Mouse (Mus musculus) olfactory bulb, adult 2 months (tissue): ENCODE results near the gene Shroom3. TPM values are rescaled to one million over a fixed set of nuclear protein-coding genes. Genes with fewer than 3 reads are reported as not detected.
A peak's percentile ranks its signal among the peaks of the same experiment; 100 is the strongest.

Experiments used
- H3K27ac ChIP-seq: fragments of 200-500 bp; 2 replicates; pipeline ENCODE4 v1.5.1; 2012; ENCODE audit warnings: low read depth, low read length; ENCODE audit not compliant: insufficient read depth
- H3K4me1 ChIP-seq: fragments of 200-500 bp; 2 replicates; pipeline ENCODE4 v1.6.1; 2012; ENCODE audit warnings: low read length; ENCODE audit not compliant: control insufficient read depth, insufficient read depth
- H3K4me3 ChIP-seq: fragments of 200-500 bp; 2 replicates; pipeline ENCODE4 v1.5.1; 2012; ENCODE audit warnings: mild to moderate bottlenecking, low read depth, low read length, moderate library complexity; ENCODE audit not compliant: insufficient read depth
- CTCF ChIP-seq: fragments of 200-500 bp; IDR thresholded peaks from 2 replicates; pipeline ENCODE4 v1.5.1; 2012; ENCODE audit warnings: low read depth, mild to moderate bottlenecking, low read length, moderate library complexity; ENCODE audit not compliant: insufficient read depth
- POLR2A ChIP-seq: fragments of 200-500 bp; IDR thresholded peaks from 2 replicates; pipeline ENCODE4 v1.6.1; 2012; ENCODE audit warnings: mild to moderate bottlenecking, low read depth, low read length, moderate library complexity; ENCODE audit not compliant: insufficient read depth
- WGBS: fragments of 180-500 bp; shearing (Covaris S2); methylation state at CpG from one replicate; pipeline ENCODE4 v1.1.7; 2018; 5-methylcytosine and 5-hydroxymethylcytosine counted together
- polyA plus RNA-seq: library from polyadenylated mRNA; stranded (reverse); fragments of >200 nt; gene quantifications from 2 replicates; pipeline ENCODE4 v1.2.4, GENCODE M21; 2012; ENCODE audit warnings: low replicate concordance; ENCODE audit not compliant: missing spikeins, insufficient read depth, insufficient read length

Gene Shroom3
- polyA plus RNA-seq, 1 experiment = not detected

DNA sequence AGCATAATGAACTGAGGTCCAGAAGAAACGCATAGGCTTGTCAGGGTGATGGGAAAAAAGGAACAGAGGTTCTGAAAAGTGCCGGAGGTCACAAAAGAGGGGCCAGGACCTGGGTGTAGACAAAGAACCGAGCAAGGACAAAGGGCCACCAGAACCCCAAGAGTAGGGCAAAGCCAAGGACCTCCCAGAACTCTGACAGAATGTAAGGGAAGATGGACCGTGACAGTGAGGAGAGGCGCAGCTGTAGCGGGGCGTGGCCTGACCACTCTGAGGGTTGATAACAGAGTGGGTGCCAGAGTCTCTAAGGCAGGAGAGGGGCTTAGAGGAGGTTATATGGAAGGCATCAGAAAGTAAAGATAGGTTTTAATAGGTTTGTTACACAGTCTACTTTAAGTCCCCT is 77.3 kb downstream of the Shroom3 start:
- TF ChIP-seq CTCF (no peak), POLR2A (no peak)
- Histone ChIP-seq H3K4me3 (no peak overlapping the region), H3K27ac (no peak overlapping the region), H3K4me1 (no peaks in the 10 kb centered on the region)
- WGBS = 89% methylated on average over 7 of the region's 7 CpGs

DNA sequence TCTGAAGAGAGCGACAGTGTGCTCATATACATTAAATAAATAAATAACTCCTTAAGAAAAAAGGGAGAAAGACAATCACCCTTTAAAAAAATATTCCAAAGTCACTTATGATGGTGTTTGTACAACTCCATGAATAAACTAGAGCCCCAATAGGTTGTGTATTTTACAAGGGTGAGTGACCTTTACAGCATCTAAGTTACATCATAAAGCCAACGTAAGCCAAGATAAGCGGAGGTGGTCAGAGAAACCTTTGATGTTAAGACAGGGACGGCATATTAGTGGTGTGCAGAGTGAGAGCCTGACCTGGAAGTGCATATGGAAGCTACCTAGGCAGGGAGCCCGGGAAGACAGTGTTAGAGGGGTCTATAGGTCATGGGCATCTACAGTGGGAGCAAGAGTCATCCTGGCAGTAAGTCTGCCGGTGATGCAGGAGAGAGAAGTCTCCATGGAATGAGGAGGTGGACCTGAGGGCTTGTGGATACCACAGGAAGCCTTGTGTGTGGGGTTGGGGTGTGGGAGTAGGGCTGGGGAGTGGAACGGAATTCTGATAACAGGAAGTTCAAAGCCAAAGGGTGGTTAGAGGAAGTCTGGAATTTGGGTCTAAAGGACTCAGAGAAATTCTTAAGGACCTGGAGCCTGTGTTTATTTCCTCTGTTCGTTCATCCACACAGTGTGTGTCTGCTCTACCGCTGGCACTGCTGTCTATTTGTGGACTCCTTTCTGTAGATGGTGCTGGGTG is 78.5 kb downstream of the Shroom3 start:
- Histone ChIP-seq H3K4me1 (no peaks in the 10 kb centered on the region), H3K27ac (no peak overlapping the region), H3K4me3 (no peak overlapping the region)
- TF ChIP-seq CTCF (no peak), POLR2A (no peak)
- 89% methylated on average over 9 of the region's 9 CpGs for WGBS

DNA sequence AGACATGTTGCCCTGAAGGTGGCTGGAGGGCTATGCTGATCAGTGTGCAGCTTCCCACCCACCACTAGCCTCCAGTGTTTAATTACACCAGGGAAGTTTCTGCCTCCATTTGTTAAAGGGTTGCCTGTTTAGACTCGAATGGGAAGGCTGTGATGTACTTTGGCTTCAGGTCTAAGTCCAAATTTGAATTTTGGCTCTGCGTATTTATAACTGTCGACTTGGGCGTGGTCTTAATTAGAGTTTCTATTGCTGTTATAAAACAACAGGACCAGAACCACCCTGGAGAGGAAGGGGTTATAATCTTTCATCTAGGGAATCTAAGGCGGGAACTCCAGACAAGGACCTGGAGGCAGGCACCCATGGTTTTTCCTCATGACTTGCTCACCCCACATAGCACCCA is 79.2 kb downstream of the Shroom3 start:
- TF ChIP-seq POLR2A (no peak), CTCF (no peak)
- WGBS = 82% methylated on average over 5 of the region's 5 CpGs
- no peaks in the 10 kb centered on the region for H3K4me1 ChIP-seq
- no peak overlapping the region for H3K27ac ChIP-seq
- H3K4me3 ChIP-seq = no peak overlapping the region

DNA sequence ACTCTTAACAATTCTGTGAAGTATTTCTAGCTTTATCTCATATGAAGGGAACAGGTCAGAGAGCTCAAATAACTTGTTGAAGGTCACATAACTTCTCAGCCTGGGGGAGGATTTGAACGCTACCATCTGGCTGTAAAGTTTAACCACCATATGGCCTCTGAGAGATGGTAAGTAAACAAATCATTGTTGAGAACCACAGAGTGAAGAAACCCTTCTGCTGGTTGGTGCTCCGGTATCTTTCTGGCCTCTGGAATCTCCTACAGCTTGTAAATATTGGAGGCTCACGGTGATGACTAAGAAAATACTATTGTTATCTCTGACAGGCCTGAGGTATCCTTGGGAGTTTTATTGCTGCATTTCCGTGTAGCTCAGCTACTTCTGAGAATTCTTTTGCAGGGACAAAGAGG is 80.3 kb downstream of the Shroom3 start:
- Histone ChIP-seq H3K4me1 (no peaks in the 10 kb centered on the region), H3K27ac (no peak overlapping the region), H3K4me3 (no peak overlapping the region)
- 42% methylated on average over 4 of the region's 4 CpGs for WGBS
- TF ChIP-seq POLR2A (no peak), CTCF (no peak)

DNA sequence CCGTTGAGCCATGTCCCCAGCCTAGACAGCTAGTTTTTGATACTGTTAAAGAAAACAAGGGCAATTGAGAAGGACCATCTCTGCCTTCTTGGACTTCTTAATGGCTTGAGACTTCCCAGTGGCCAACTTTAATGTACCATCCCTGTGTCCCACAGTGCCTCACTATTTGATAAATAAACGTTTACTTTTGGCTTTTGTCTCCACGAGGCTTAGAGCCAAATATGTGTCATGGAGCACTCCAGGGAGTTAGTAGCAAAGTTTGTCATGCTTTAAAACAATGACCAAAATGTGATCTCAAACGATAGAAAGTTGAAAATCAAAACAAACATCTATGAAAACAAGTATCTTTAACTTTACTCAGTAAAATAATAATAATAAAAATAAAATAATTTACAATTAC is 83.1 kb downstream of the Shroom3 start:
- no peak overlapping the region for H3K4me3 ChIP-seq
- TF ChIP-seq POLR2A = no peak
- no peak for TF ChIP-seq CTCF
- no peak overlapping the region for H3K27ac ChIP-seq
- 53% methylated on average over 4 of the region's 4 CpGs for WGBS
- H3K4me1 ChIP-seq = no peaks in the 10 kb centered on the region

DNA sequence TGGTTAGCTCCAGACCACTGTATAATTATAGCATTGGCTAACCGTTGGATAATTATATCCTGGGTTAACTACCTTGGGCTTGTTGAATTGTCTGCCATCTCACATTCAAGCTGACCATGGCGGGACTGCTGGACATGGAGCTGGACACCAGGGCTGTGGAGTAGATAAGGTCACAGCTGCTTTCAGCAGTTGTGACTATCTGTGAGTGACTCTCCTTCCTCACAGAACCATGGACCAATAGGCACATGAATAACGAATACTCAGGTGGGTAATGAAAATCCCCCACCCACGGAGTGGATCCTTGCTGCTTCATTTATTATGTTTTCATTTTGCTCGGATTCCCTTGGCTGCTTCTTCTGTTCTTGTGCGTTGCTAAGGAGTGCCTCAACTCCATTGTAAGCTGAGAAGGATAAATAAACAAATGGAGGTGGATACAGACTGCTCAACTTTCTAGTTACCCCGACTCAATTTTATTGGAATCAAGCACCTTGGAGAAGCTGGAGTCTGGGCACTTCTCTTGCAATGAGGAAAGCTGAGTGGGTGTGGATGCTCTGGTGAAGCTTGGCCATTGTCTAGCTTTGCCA is 84.1 kb downstream of the Shroom3 start:
- WGBS = 37% methylated on average over 7 of the region's 7 CpGs
- Histone ChIP-seq H3K4me3 (no peak overlapping the region), H3K27ac (no peak overlapping the region), H3K4me1 (no peaks in the 10 kb centered on the region)
- TF ChIP-seq CTCF (no peak), POLR2A (no peak)

DNA sequence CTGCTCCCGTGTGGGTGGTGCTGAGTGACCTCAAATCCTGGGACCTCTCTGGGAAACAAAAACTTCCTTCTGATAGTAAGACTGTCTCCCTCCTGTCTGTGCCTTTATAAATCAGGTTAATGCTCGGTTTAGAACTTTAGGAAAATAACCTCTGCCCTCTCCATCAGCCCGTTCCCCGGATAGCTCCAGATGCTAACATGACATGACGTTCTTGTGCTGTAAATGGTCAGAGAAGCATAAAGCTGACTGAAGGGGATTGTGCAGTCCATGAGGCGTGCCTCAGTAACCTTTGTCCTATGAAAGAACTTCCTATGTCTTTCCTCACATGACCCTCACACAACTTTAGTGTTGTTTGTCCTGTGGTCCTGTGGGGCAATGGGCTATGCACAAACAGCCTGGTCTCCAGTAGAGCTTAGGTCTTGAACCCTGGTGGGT is 84.6 kb downstream of the Shroom3 start:
- no peak overlapping the region for H3K27ac ChIP-seq
- WGBS = 79% methylated on average over 6 of the region's 6 CpGs
- H3K4me3 ChIP-seq = no peak overlapping the region
- TF ChIP-seq CTCF = no peak
- no peak for TF ChIP-seq POLR2A
- no peaks in the 10 kb centered on the region for H3K4me1 ChIP-seq

DNA sequence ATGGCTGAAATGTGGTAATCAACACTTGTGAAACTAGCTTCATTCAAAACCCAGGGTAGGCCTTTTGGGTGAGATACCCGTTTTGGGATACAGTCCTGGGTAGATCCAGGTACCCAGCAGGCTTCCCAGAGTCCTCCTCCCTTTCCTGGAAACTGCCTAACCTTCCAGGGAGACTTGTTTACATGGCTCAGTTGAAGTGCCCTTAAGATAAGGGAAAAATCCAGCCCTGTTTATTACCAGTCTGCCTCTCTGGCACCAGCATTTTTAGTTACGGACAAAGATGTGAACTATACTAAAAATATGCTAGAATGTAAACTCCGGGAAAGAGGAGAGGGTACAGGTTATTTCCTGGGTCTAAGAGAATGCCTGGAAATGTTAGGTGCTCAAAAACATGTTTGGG is 90.6 kb downstream of the Shroom3 start:
- H3K27ac ChIP-seq = peak overlapping the region; percentile 87
- H3K4me3 ChIP-seq = no peak overlapping the region
- H3K4me1 ChIP-seq = peaks cover 2% of the 10 kb centered on the region; the same call in 1 of the 2 replicates
- TF ChIP-seq POLR2A (no peak), CTCF (no peak)
- 42% methylated on average over 3 of the region's 3 CpGs for WGBS

DNA sequence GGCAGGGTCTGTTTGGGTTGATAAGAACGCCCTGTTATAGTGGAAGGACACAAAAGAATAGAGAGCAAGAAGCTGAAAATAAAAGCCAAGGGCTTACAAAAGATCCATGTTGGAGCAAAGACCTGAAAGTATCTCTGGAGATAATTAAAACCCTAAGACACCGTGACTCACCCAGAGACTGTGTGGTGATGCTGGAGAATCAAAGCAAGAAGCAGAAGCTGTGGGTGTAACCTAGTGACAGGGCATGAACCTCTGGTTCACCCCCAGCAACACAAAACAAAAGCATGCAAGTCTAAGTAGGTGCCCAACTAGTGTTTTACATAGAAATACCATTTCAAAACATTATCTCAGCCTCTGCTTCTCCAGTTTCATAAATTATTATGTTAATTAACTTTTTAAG is 91.2 kb downstream of the Shroom3 start:
- no peak for TF ChIP-seq POLR2A
- TF ChIP-seq CTCF = no peak
- 29% methylated on average over 2 of the region's 2 CpGs for WGBS
- H3K27ac ChIP-seq = peak overlapping the region; percentile 94
- no peak overlapping the region for H3K4me3 ChIP-seq
- peaks cover 2% of the 10 kb centered on the region; the same call in 1 of the 2 replicates for H3K4me1 ChIP-seq
